Mouse (Mus musculus): ENCODE data around the gene Nr1d1.

Nr1d1 gene

GRCm38 (mm10) chr11:98769007-98769954 lies 5.9 kb downstream of the Nr1d1 start:
- no peak for DNase-seq

GRCm38 (mm10) chr11:98768127-98769006 lies 6.8 kb downstream of the Nr1d1 start:
- DNase-seq = no peak

- no peak for DNase-seq
Measured at GRCm38 (mm10) chr11:98767713-98768112, 7.4 kb downstream of the Nr1d1 start.

GRCm38 (mm10) chr11:98767276-98767675 lies 7.9 kb downstream of the Nr1d1 start:
- DNase-seq = peak; percentile 56

- DNase-seq = no peak
Measured at GRCm38 (mm10) chr11:98766816-98767215, 8.3 kb downstream of the Nr1d1 start.

- DNase-seq = no peak
Measured at GRCm38 (mm10) chr11:98766346-98766745, 8.8 kb downstream of the Nr1d1 start.

GRCm38 (mm10) chr11:98765421-98766309 lies 9.5 kb downstream of the Nr1d1 start:
- DNase-seq = peak; percentile 41

GRCm38 (mm10) chr11:98764746-98765145 lies 10.4 kb downstream of the Nr1d1 start:
- no peak for DNase-seq

GRCm38 (mm10) chr11:98764091-98764490 lies 11.0 kb downstream of the Nr1d1 start:
- no peak for DNase-seq

GRCm38 (mm10) chr11:98763502-98763861 lies 11.7 kb downstream of the Nr1d1 start:
- no peak for DNase-seq

GRCm38 (mm10) chr11:98762756-98763501 lies 12.2 kb downstream of the Nr1d1 start:
- DNase-seq = peak; percentile 61

- no peak for DNase-seq
Measured at GRCm38 (mm10) chr11:98761939-98762338, 13.2 kb downstream of the Nr1d1 start.

- no peak for DNase-seq
Measured at GRCm38 (mm10) chr11:98756711-98757110, 18.4 kb downstream of the Nr1d1 start.

- no peak for DNase-seq
Measured at GRCm38 (mm10) chr11:98755726-98756380, 19.3 kb downstream of the Nr1d1 start.

GRCm38 (mm10) chr11:98754621-98755181 lies 20.4 kb downstream of the Nr1d1 start:
- peak; percentile 80 for DNase-seq

- DNase-seq = no peak
Measured at GRCm38 (mm10) chr11:98754151-98754620, 20.9 kb downstream of the Nr1d1 start.

GRCm38 (mm10) chr11:98753264-98753663 lies 21.9 kb downstream of the Nr1d1 start:
- DNase-seq = no peak

GRCm38 (mm10) chr11:98752562-98753140 lies 22.5 kb downstream of the Nr1d1 start:
- peak; percentile 61 for DNase-seq

GRCm38 (mm10) chr11:98751221-98751782 lies 23.8 kb downstream of the Nr1d1 start:
- DNase-seq = peak; percentile 69

All from kidney, adult 9 months (tissue).